Mouse (Mus musculus) mature B cell (primary cell): Measurements from ENCODE around the gene Nkd2.

Source experiments
- in situ Hi-C: fragments of 300-500 bp; cut with MboI; formaldehyde crosslinking; loops from 2 replicates; pipeline ENCODE4 v1.14.3; 2019

Nkd2 gene

DNA sequence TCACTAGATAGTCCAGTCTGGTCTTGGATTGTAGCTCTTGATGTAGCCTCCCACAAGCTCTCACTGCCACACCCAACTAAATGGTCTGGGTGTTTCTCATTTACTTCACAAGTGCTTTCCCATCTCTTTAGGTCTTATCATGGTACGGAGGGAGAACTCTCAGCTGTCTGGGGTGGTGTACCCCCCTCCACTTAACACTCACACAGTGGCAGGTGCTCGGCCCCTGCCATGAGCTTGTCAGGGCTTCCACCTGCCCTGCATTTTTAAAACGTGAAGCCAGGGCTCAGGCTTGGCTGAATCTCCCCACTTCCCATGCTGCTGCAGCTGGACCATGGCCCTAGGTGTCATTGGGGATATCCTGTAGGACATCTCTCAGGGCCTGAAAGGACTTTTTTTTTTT is 28.5 kb downstream of the Nkd2 start:
- in situ Hi-C loops, result loop anchor here (5.0 kb wide), 1 partner anchor 97 kb away; no protein-coding TSS in a partner anchor

DNA sequence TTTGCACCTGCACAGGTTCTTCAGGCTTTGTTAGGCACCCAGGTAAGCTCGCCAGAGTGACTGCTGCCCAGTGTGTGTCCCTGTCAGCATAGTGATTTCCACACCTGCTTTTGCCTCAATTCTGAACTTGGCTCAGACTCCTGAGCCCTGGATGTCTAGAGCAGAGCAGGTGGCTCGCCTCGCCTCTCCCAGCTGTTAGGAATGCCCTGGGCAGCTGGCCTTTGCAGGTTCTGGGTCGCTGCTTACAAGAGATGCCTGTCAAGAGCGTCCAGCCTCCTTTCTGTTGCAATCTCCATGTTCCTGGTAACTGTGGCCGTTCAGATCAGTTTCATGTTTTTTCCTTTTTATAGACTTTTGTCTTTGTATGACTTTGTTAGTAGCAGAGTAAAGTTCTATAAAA is 31.1 kb downstream of the Nkd2 start:
- in situ Hi-C loops, result loop anchor here (5.0 kb wide), 1 partner anchor 94 kb away; no protein-coding TSS in a partner anchor

DNA sequence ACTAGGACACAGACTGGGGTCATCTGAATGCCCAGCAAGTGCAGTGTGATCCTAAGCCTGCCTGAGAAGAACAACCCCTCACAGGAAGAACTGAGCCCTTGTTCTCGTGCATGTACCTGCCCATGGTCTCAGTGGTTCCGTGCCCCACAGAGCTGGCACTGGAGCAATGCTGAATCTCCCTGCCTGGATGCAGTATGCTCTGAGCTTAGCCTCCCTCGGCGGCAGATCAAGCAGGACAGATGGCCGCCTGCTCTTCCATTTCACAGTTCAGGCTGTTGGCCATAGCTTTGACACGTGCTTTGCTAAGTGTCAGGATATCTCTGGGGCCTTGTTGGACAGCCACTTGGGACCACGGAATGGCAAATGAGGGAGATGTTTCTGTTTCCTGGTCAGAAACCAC is 33.2 kb downstream of the Nkd2 start:
- in situ Hi-C loops, result no loop called here

DNA sequence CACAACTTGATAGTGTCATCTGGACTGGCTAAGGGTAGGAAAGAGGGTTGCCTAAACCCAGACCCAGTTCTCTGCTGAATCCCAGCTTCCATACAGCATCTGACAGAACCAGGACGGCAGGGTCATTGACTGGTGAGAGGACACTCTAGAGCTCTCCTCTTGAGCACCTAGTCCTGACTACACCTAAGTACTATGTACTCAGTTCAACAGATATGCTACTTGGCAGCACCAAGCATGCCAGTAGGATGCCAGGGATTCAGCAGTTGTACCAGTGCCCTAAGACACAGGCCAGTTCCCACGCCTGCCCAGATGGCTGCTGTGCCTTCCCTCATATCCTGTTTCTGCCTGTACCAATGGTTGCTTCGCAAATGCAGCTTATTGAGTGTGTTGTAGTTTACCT is 34.5 kb downstream of the Nkd2 start:
- in situ Hi-C loops, result no loop called here

DNA sequence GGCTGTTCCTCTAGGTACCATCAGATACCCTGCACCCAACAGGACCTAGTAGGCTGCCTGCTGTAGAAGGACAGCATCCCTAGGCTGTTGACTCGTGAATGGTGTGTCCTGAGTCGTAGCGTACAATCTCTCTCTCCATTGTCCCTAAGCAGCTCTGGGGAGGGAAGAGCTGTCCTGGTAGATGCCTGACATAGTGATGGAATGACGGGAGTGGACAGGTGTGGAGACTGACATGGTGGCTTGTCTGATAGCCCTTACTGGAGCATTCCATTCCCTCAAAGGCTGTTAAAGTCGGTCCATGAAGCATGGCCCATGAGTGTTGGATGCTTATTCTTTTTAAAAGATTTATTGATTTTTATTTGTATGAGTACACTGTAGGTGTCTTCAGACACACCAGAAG is 42.5 kb downstream of the Nkd2 start:
- in situ Hi-C loops, result no loop called here

DNA sequence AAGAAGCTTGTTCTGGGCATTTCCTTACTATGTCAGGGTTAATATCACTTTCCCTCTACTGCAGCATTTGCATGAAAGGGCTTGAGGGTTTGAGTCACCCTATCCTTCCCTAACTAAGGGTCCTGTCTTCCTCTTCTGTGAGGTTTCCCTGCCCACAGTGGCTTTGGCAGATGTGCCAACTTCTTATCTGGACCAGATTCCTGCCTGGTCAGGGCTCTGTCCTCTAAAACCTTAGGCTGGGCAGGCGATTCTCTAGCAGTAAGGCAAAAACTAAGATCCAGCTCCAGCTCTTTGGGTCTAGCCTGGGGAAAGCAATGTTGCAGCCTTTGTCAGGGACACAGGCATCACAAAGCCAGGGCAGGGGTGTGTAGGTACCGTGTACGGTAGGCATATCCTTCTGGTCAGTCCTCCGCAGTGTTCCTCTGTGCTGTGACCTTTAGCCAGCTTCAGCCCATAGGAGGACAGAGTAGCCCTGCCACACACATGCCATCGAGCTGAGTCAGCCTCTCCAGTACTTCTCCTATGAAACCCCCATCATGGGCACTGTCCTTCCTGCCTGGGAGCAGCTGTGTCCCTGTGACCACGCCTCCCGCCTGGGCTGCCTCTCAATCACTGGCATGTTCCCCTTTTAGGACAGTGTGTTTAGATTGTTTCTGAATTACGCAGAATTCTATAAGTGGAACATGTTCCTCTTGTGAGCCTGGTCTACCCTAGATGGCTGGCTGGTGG is 43.8 kb downstream of the Nkd2 start:
- in situ Hi-C loops, result no loop called here

DNA sequence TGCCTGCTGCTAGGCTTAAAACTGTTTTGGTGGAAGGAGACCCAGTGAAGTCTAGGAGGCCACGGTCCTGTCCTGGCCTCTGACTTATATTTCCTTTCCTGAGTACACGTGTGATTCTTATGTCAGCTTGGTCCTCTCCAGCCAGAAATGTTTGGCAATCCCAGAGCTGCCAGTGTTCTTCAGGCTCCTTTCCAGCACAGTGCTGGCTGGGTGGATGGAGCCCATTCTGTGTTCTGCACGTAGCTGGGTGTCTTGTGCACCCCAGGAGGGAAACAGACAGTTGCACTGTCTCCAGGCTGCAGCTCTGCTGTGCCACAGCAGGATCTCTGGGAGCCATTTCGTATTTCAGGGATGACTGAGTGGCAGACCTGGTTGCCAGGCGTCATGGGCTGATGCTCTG is 48.3 kb downstream of the Nkd2 start:
- in situ Hi-C loops, result no loop called here

DNA sequence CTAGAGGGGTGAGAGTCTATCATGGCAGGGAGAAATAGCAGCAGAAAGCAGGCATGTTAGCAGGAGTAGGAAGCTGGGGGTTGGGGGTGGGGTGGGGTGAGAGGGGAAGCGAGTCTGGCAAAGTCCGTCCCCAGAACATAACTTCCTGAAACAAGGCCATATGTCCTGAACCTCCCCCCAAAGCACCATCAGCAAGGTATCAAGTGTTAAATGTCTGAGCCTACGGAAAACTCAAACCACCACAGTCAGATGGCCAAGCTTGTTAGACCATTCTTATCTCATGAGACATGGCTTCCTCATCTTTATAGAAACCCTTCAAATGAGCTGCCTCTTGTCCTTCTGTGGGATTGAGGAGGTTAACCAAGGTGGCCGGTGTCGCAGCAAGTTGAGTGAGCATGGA is 54.3 kb downstream of the Nkd2 start:
- in situ Hi-C loops, result no loop called here

DNA sequence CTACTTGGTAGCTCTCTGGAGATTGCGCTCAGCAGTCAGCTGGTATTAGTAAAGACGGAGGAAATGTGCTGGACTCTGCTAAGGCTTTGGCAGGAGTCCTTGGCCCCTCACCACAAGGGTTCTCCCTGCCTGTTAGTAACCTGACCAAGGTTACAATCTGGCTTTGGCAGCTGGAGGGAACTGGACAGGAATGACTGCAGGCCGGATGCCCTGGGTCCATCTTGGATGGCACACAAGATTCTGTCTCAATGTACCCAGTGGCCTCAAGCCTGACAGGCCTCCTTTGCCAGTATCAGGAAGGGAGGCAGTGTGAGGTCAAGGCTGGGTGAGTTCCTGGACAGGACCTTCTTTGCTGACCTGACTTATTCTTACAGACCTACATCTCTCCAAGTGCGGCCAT is 55.3 kb downstream of the Nkd2 start:
- in situ Hi-C loops, result no loop called here

DNA sequence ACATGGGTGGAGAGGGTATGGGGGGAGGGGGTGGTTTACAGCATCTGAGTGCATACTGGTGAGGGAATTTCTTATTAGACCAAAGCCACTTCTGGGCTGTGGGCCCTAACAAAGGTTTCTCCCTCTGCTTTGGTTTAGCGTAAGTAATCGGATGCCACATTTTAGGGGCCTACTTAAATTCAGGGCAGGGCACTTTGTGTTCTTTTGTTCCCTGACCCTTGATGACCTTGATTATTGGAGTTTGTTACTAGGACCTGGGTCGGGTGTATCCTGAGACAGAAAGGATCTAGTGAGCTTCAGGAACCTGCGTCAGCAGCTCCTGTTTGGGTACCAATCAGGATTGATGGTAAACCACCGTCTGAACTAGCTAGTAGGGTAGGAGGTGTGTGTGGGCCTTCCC is 64.9 kb downstream of the Nkd2 start:
- in situ Hi-C loops, result no loop called here

DNA sequence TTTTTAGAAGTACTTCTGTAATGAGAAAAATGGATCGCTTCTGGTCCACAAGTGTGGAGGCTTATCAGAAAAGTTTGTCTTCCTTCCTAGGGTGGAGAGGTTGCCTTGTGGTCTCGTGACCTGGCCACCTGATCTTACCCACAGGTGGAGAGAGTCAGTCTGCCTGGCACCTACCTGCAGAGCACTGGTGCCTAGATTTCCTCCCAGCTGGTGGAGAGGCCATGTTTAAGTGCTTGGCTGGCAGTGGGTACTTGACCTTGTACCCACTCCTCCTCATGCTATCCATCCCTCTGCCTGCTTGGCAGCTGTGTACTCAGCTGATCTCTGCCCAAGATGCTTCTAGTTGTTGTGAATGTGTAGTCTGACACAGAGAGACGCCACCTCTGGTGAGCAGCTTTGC is 69.9 kb downstream of the Nkd2 start:
- in situ Hi-C loops, result no loop called here

DNA sequence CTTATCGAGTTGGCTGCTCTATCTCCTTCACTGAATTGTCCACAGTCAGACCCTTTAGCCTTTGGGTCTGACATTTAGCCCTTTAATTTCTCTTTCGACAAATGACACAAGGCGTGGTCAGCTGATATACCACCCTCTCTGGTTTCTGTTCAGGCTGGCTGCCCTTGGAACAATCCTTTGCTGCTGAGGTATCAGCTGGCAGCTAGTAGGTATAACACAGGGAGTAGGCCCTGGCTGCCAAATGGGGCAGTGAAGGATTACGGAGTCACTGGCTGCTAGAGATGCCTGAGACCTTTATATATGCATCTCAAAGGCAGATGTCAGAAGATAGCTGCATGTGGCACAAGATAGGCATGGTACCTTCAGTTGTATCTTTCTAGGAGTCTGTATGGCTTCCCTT is 71.6 kb downstream of the Nkd2 start:
- in situ Hi-C loops, result no loop called here

DNA sequence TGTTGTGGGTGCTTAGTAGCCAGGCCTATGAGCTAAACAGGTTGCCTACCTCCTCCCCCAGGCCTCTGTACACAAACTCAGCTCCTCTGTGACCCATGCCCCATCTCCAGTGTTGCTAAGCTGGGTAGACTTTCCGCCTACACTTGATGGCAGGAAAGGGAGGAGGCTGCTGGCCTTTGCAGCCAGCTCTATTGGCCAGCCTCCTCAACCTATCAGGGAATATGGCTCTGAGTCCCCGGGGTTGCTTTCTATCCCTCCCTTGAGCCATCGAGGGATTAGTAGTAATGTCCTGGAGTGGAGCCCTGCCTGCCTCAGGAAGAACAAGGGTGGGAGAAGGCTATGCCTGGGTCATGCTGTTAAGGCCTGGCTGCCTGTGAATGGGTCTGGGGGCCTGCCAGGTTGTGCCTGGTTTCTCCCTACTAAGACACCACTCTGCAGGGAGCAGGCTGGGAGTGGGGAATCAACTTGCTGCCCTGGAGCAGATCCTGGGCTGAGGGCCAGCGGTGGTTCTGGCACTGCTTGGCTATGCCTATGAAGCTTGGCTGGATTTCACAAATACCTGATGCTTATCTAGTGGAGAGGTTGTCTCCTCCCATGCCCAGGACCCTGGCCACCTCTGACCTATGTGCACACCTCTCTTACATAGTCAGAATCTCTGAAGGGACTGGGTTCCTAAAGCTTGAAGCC is 73.8 kb downstream of the Nkd2 start:
- in situ Hi-C loops, result no loop called here

DNA sequence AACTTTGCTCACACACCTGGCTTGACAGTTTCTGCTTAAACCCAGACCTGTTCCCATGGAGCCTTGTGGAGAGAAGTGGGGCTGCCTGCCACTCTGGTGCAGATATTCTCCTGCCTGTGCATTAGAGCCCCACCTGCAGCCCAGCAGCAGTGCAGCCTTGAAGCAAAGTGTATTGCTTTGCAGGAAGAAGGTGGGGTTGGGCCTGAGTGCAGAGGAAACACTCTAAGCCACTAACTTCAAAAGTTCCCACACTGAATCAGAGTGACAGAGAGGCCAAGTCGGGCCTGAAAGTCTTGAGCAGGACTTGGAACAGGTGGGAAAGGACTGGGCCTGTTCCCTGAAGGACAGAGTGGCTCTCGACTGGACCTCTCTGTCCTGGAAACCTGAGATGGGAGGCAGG is 74.8 kb downstream of the Nkd2 start:
- in situ Hi-C loops, result no loop called here

DNA sequence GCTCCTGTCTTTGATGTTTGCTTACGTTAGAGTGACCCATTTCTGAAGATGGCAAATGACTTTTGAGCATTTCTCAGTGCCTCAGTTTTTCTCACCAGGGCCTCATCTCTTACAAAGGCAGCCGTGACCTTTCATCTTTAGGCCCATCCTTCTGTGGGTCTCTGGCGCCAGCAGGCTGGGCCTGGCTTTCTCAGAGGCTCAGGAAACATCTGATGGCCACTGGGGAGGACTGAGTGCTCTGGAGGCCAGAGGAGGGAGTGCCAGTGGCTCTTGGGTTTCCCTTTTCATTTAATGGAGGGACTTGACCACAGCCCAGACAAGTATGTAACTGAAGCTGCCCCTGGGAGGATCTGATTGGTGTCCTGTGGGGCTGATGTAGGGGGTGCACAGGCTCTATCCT is 76.3 kb downstream of the Nkd2 start:
- in situ Hi-C loops, result no loop called here

DNA sequence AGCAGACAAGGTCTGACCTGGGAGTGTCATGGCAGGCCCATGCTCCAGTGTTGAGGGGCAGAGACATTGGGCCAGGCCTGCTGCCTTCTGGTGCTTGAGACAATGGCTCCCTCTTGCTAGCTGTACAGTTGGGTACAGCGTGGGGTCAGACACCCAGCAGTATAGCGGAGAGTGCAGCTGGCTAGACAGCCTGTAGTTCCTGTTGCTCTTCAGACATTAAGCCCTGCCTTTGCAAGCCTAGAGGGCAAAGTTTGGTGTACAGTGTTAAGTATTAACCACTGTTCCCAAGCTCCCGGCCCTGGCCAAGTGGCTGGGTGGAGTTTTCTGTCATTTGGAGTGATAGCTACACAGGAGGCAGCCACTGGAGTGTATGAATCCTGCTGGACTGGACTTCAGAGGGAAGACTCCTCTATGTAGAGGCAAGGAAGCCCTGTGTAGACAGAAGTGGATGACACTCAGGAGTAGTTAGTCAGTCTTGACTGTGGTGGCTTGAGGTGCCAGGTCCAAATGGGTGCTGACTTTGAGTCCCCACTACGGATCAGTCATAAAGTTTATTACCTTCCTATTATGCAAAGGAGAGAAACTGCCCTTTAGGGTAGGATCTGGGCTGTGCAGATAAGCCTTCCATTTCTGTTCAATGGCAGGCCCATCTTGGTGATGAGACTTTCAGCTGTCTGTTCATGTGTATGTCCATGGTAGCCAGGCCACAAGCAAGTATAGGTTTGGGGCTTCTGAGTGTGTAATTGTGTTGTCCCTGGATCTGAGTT is 77.3 kb downstream of the Nkd2 start:
- in situ Hi-C loops, result no loop called here
